Mouse (Mus musculus) heart, postnatal 0 days (tissue): ENCODE data around the gene Plekho1. TPM values are rescaled to one million over a fixed set of nuclear protein-coding genes. Genes with fewer than 3 reads are reported as not detected.

Experiments
- ATAC-seq: fragments of 200-750 bp; cut with Nextera tagmentation; 2 replicates; pipeline ENCODE4 v1.8.0; 2017; ENCODE audit warnings: low read depth, moderate number of reproducible peaks, moderate library complexity; ENCODE audit not compliant: insufficient read depth
- DNase-seq: peaks from one replicate; pipeline ENCODE4 v3.0.0-alpha.2; 2016; ENCODE audit warnings: low spot score
- H3K27ac ChIP-seq: fragments of 300-500 bp; sonication (generic); 2 replicates; pipeline ENCODE4 v1.5.1; 2014; ENCODE audit warnings: low read depth, mild to moderate bottlenecking
- H3K27me3 ChIP-seq: fragments of 300-500 bp; sonication (generic); 2 replicates; pipeline ENCODE4 v1.6.1; 2014; ENCODE audit warnings: low read length, mixed read lengths; ENCODE audit not compliant: control insufficient read depth, insufficient read depth
- H3K36me3 ChIP-seq: fragments of 300-500 bp; sonication (generic); replicated peaks from 2 replicates; pipeline ENCODE4 v1.6.1; 2014; ENCODE audit warnings: low read length, mixed read lengths; ENCODE audit not compliant: control insufficient read depth, insufficient read depth
- H3K4me1 ChIP-seq: fragments of 300-500 bp; sonication (generic); 2 replicates; pipeline ENCODE4 v1.6.1; 2014; ENCODE audit warnings: antibody characterized with exemption; ENCODE audit not compliant: control insufficient read depth, insufficient read depth
- H3K4me2 ChIP-seq: fragments of 300-500 bp; sonication (generic); 2 replicates; pipeline ENCODE4 v1.6.1; 2014; ENCODE audit warnings: low read depth, mild to moderate bottlenecking, low read length, moderate library complexity
- H3K4me3 ChIP-seq: fragments of 300-500 bp; sonication (generic); 2 replicates; pipeline ENCODE4 v1.5.1; 2014; ENCODE audit warnings: low read depth, low read length
- H3K9ac ChIP-seq: fragments of 300-500 bp; sonication (generic); replicated peaks from 2 replicates; pipeline ENCODE4 v1.6.1; 2014; ENCODE audit warnings: low read depth, low read length, mixed read lengths
- H3K9me3 ChIP-seq: fragments of 300-500 bp; sonication (generic); replicated peaks from 2 replicates; pipeline ENCODE4 v1.6.1; 2016; ENCODE audit warnings: low read length; ENCODE audit not compliant: control insufficient read depth
- CTCF ChIP-seq: IDR thresholded peaks from 2 replicates; pipeline ENCODE4 v1.5.1; 2016; ENCODE audit warnings: antibody characterized with exemption, control low read depth, low read depth
- EP300 ChIP-seq: IDR thresholded peaks from 2 replicates; pipeline ENCODE4 v1.6.1; 2016; ENCODE audit warnings: antibody characterized with exemption, low read depth
- WGBS: fragments of 180-500 bp; shearing (Covaris S2); extraction: QIAGEN DNeasy Blood & Tissue Kit; methylation state at CpG from one replicate; pipeline ENCODE4 v1.1.7; 2014; 5-methylcytosine and 5-hydroxymethylcytosine counted together
- polyA plus RNA-seq: library from polyadenylated mRNA; unstranded; fragments of >200 nt; fragmentation: Nextera tagmentation; extraction: Ambion mirVana; gene quantifications from 2 replicates; pipeline ENCODE4 v1.2.1, GENCODE M21; 2015
- total RNA-seq: library from RNA; depleted of rRNA; stranded (reverse); fragments of >200 nt; gene quantifications from 2 replicates; pipeline ENCODE4 v1.2.3, GENCODE M21; 2014; ENCODE audit warnings: low replicate concordance

The Plekho1 gene
- total and polyA plus RNA-seq, 2 experiments from 2014 or later, result 94.8 to 138 TPM

GRCm38 (mm10) chr3:95987386-95988110 lies 8.3 kb downstream of the Plekho1 start:
- TF ChIP-seq EP300 (no peak), CTCF (no peak)
- H3K36me3 ChIP-seq, result peaks cover 45% of the 10 kb centered on the region
- no peaks in the 10 kb centered on the region for H3K27me3 ChIP-seq
- ATAC-seq (no peak), DNase-seq (no peak)
- H3K4me1 ChIP-seq, result peaks cover 47% of the 10 kb centered on the region
- H3K9me3 ChIP-seq, result no peaks in the 10 kb centered on the region
- no peak overlapping the region for H3K4me2 ChIP-seq
- H3K9ac ChIP-seq, result 0 out of 2 replicates have a peak overlapping the region, but pooled peaks have one; percentile 2
- no peak overlapping the region for H3K4me3 ChIP-seq
- WGBS, result 65% methylated on average over 6 of the region's 6 CpGs
- peak overlapping the region; percentile 96 for H3K27ac ChIP-seq

GRCm38 (mm10) chr3:95986984-95987383 lies 8.8 kb downstream of the Plekho1 start:
- DNase-seq, result no peak
- peaks cover 41% of the 10 kb centered on the region for H3K36me3 ChIP-seq
- H3K9me3 ChIP-seq, result no peaks in the 10 kb centered on the region
- 0 out of 2 replicates have a peak overlapping the region, but pooled peaks have one; percentile 2 for H3K9ac ChIP-seq
- TF ChIP-seq CTCF (no peak), EP300 (no peak)
- no peaks in the 10 kb centered on the region for H3K27me3 ChIP-seq
- ATAC-seq, result no peak
- WGBS, result 58% methylated on average over 4 of the region's 4 CpGs
- H3K27ac ChIP-seq, result peak overlapping the region; percentile 96
- H3K4me2 ChIP-seq, result no peak overlapping the region
- no peak overlapping the region for H3K4me3 ChIP-seq
- H3K4me1 ChIP-seq, result peaks cover 42% of the 10 kb centered on the region

- H3K4me3 ChIP-seq, result peak overlapping the region; percentile 18
- no peaks in the 10 kb centered on the region for H3K27me3 ChIP-seq
- ATAC-seq (peak; percentile 36), DNase-seq (peak; percentile 63)
- 6% methylated on average over 21 of the region's 21 CpGs for WGBS
- TF ChIP-seq CTCF (no peak), EP300 (no peak; the same call in 1 of the 2 replicates)
- no peaks in the 10 kb centered on the region for H3K9me3 ChIP-seq
- peaks cover 33% of the 10 kb centered on the region for H3K36me3 ChIP-seq
- H3K4me2 ChIP-seq, result peak overlapping the region; percentile 48
- H3K27ac ChIP-seq, result peak overlapping the region; percentile 96
- peak overlapping the region; percentile 53 for H3K9ac ChIP-seq
- peaks cover 37% of the 10 kb centered on the region for H3K4me1 ChIP-seq
Observed at GRCm38 (mm10) chr3:95986001-95986622, 9.7 kb downstream of the Plekho1 start.

- peak; percentile 67; the same call in 1 of the 2 replicates for TF ChIP-seq EP300
- no peak for TF ChIP-seq CTCF
- Histone ChIP-seq H3K4me1 (peaks cover 31% of the 10 kb centered on the region), H3K27ac (peak overlapping the region; percentile 96), H3K9ac (peak overlapping the region; percentile 53), H3K36me3 (peaks cover 26% of the 10 kb centered on the region), H3K4me3 (peak overlapping the region; percentile 18), H3K4me2 (peak overlapping the region; percentile 48), H3K27me3 (no peaks in the 10 kb centered on the region), H3K9me3 (no peaks in the 10 kb centered on the region)
- peak; percentile 91 for ATAC-seq
- peak; percentile 93 for DNase-seq
- WGBS, result 3% methylated on average over 12 of the region's 12 CpGs
Observed at GRCm38 (mm10) chr3:95985209-95986000, 10.4 kb downstream of the Plekho1 start.

- H3K27ac ChIP-seq, result no peak overlapping the region
- TF ChIP-seq CTCF (no peak), EP300 (no peak)
- H3K4me3 ChIP-seq, result no peak overlapping the region
- no peak overlapping the region for H3K9ac ChIP-seq
- 87% methylated on average over 4 of the region's 4 CpGs for WGBS
- DNase-seq (no peak), ATAC-seq (no peak)
- H3K27me3 ChIP-seq, result no peaks in the 10 kb centered on the region
- H3K9me3 ChIP-seq, result no peaks in the 10 kb centered on the region
- H3K4me1 ChIP-seq, result peaks cover 25% of the 10 kb centered on the region
- H3K4me2 ChIP-seq, result no peak overlapping the region
- no peaks in the 10 kb centered on the region for H3K36me3 ChIP-seq
Observed at GRCm38 (mm10) chr3:95982129-95982528, 13.7 kb downstream of the Plekho1 start.
